Mouse (Mus musculus): Measurements from ENCODE around the gene Slamf1.
"Not testable (repeated sequence)": the region's sequence is repeated elsewhere in the genome, so short reads cannot be mapped to it uniquely, and the experiment has no call there.

Slamf1 gene

DNA sequence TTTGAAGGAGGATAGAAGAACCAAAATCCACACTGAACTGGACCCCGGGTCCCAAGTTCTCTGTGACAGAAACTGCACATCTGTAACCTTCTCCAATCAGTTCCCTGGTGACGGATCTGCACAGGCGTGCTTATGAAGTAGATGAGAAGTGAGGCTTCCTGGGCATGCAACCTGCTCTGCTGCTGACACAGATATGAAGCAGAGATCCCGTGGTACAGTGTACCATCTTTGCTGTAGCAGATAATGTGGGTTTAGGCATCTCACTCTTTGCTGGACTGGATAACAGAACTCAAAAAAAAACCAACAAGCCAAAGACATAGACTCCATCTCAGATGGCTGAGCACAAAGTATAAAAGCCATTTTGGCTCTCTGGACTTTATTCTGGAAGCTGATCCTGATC is 32.7 kb downstream of the Slamf1 start:
- no peak for DNase-seq (ENCODE audit: low spot score)

- DNase-seq (ENCODE audit: low spot score): not testable (repeated sequence)
Measured at GRCm38 (mm10) chr1:171811048-171811447, 44.1 kb downstream of the Slamf1 start.

GRCm38 (mm10) chr1:171815545-171816439 is 48.9 kb downstream of the Slamf1 start:
- DNase-seq (ENCODE audit: low spot score): no peak

DNA sequence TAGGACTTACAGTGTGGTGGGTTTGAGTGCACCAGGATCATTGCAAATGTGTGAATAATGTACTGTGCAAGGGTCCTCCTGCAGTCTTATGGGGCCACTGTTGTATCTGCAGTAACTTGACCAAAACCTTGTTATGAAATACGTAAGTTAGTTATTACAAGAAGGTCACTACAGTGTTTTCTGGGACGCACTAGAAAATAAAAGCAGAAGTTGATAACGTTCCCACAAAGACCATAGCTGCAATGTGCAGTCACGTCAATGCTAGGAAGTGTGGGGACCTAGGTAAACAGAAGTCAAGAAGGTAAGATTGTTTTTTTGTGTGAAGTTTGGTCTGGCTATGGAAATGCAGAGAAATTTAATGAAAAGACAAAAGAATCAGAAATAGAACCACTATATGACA is 50.1 kb downstream of the Slamf1 start:
- no peak for DNase-seq (ENCODE audit: low spot score)

- no peak for DNase-seq (ENCODE audit: low spot score)
Measured at GRCm38 (mm10) chr1:171821331-171821730, 54.4 kb downstream of the Slamf1 start.

- no peak for DNase-seq (ENCODE audit: low spot score)
Measured at GRCm38 (mm10) chr1:171825462-171825861, 58.5 kb downstream of the Slamf1 start.

GRCm38 (mm10) chr1:171826164-171826563 is 59.2 kb downstream of the Slamf1 start:
- DNase-seq (ENCODE audit: low spot score): no peak

DNA sequence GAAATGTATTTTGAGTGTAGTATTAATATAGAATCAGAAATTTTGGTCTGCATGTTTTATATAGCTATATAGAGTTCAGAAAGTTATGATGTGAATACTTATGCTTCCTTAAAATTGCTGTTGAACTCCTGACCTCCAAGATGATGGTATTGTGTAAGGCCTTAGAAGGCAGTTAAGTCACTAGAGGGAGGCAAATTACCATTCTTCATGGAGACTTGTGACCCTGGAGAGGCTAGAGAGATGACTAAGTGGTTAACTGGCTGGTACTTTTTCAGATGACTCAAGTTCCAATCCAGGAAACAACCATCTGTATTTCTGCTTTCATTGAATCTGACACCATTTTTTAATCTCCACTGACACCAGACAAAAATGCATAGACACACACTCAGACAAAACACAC is 60.7 kb downstream of the Slamf1 start:
- DNase-seq (ENCODE audit: low spot score): no peak

DNA sequence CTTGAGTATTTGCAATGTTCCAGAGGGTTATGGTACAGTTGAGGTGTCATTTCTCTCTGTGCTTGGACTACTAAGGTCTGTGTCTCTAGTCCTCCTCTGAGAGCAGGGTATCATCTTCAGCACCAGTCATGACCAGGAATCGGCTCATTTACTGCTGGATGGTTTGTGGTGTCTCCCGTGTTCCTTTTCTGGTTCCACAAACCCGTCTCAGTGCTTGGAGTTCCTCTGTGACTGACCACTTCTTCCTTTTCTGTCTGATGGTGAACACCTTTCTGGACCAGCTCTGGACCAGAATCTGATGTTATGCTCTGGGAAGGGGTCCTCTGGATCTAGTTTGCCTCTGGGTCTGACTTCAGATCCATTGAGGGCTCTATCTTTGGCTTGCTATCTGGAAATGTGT is 72.6 kb downstream of the Slamf1 start, which contains the start of gene Cd84:
Gene Cd84, plus strand, starts transcription at position 210 of the 400 bp plus-strand sequence.
- DNase-seq (ENCODE audit: low spot score): no peak

DNA sequence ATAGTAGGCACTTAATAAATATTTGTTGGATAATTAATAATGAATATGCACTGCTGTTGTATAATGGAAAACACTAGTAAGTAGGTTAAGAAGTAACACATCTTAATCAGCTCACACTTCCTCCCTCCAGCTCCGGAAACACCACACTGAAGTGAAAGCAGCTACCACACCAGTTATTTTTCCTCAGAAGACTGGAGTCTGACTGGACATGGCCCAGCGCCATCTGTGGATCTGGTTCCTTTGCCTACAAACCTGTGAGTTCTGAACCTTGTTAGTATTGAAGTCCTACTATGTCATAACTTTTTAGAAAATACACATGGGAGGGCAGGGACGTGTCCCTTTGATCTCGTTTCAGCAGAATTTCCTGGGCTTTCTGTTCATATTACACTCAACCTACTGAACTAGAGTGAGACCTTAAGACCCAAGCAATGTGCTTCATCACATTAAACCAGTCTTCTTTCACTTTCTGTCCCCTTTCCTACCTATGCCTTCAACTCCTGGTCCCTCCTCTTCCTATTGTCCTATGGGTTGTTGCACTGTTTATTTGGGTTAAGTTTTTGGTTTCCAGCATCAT is 73.6 kb downstream of the Slamf1 start:
- no peak for DNase-seq (ENCODE audit: low spot score)

DNA sequence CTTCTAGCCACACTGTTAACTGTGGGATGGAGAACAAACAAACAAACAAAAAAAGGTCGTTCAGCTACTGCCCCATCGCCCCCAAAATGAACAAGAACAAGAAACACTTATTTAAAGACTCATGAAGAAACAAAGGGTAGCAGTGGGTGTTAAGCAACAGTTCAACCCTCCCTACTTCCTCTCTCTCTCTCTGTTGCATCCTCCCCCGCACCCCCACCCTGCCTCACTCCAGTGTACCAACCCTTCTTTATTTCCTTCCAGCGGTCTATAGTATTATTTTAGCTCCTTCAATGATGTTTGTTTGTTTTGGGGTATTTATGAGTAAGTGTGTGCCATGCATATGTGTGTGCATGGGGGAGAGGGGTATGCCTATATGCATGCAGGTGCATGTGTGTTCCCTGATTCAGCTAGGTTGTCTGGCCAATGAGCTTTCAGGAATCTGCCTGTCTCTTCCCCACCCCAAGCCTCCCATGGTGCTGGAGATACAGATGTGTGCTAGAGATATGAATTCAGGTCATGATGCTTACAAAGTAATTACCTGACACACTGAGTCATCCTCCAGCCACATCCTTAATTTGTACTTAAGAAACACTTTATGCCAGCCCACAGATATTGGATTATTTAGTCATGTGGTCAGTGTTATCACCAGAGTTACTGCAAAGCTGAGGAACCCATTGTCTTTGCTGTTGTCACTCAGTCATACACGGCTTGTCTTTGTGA is 78.3 kb downstream of the Slamf1 start:
- DNase-seq (ENCODE audit: low spot score): no peak

DNA sequence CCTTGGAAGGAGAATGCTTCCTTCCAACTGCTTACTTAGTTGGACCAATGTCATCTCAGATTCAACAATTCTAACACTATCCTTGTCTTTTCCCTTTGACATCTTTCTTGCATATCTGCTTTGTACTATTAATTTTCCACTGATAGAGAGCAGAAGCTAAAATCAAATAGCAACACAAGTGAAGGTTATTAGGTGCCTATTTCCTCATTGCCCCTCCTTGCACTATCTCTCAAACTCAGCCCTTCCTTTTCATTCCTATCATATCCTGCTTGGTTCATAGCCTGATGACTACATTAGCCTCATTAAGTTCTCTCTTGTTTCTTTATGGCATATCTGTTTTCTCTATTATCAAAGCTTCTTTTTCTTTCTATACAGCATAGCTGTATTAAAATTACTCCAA is 81.3 kb downstream of the Slamf1 start:
- DNase-seq (ENCODE audit: low spot score): no peak

- DNase-seq (ENCODE audit: low spot score): no peak
Measured at GRCm38 (mm10) chr1:171848757-171849156, 81.8 kb downstream of the Slamf1 start.

GRCm38 (mm10) chr1:171849454-171849853 is 82.5 kb downstream of the Slamf1 start:
- no peak for DNase-seq (ENCODE audit: low spot score)

Data from testis, postnatal 14 days (tissue).